Mouse (Mus musculus) MEL (cell line): ENCODE results near the gene Smarca4. TPM values are rescaled to one million over a fixed set of nuclear protein-coding genes. Genes with fewer than 3 reads are reported as not detected.

ENCODE experiments used
- DNase-seq: peaks from one replicate; pipeline ENCODE4 v3.0.0; 2011; ENCODE audit warnings: low read depth, low spot score
- H3K27ac ChIP-seq: 2 replicates; pipeline ENCODE4 v1.5.1; 2012; ENCODE audit warnings: low read depth, mild to moderate bottlenecking, control low read depth, low read length, moderate library complexity; ENCODE audit not compliant: control insufficient read depth
- H3K27me3 ChIP-seq, 2 experiments: fragments of 150-350 bp in 1 of 2; sonication (generic) in 1 of 2; 2 replicates each; pipeline ENCODE4 v1.6.1; 2012; ENCODE audit warnings: low read length in 2 of 2, mild to moderate bottlenecking in 2 of 2, improper control_type of control experiment in 1 of 2, moderate library complexity in 1 of 2; ENCODE audit not compliant: insufficient read depth in 2 of 2, control insufficient read depth in 1 of 2
- H3K36me3 ChIP-seq, 2 experiments: 2 replicates each; pipeline ENCODE4 v1.6.1; 2012 to 2014; ENCODE audit warnings: low read length in 2 of 2, improper control_type of control experiment in 1 of 2, inconsistent platforms in 1 of 2, mild to moderate bottlenecking in 1 of 2; ENCODE audit not compliant: insufficient read depth in 2 of 2, control insufficient read depth in 1 of 2
- H3K4me1 ChIP-seq, 2 experiments: fragments of 150-350 bp in 1 of 2; sonication (generic) in 1 of 2; 2 replicates each; pipeline ENCODE4 v1.6.1; 2012; ENCODE audit warnings: low read length in 2 of 2, improper control_type of control experiment in 1 of 2, mild to moderate bottlenecking in 1 of 2; ENCODE audit not compliant: insufficient read depth in 2 of 2, control insufficient read depth in 1 of 2
- H3K4me3 ChIP-seq, 2 experiments: fragments of 150-350 bp in 1 of 2; sonication (generic) in 1 of 2; 2 replicates each; pipeline ENCODE4 v1.5.1; 2012; ENCODE audit warnings: low read depth in 2 of 2, low read length in 2 of 2, mild to moderate bottlenecking in 2 of 2, moderate library complexity in 2 of 2, control low read depth in 1 of 2, improper control_type of control experiment in 1 of 2; ENCODE audit not compliant: control insufficient read depth in 1 of 2, insufficient read depth in 1 of 2
- H3K79me2 ChIP-seq: 2 replicates; pipeline ENCODE4 v1.6.1; 2012; ENCODE audit warnings: mild to moderate bottlenecking, low read length, moderate library complexity; ENCODE audit not compliant: control insufficient read depth, poor library complexity, insufficient read depth
- H3K9ac ChIP-seq: 2 replicates; pipeline ENCODE4 v1.6.1; 2012; ENCODE audit warnings: low read depth, mild to moderate bottlenecking, control low read depth, low read length, moderate library complexity; ENCODE audit not compliant: control insufficient read depth, poor library complexity, severe bottlenecking
- H3K9me3 ChIP-seq: fragments of 150-350 bp; sonication (generic); replicated peaks from 2 replicates; pipeline ENCODE4 v1.6.1; 2012; ENCODE audit warnings: mild to moderate bottlenecking, low read length, improper control_type of control experiment, moderate library complexity; ENCODE audit not compliant: insufficient read depth
- CHD1 ChIP-seq: IDR thresholded peaks from 2 replicates; pipeline ENCODE4 v1.6.1; 2012; ENCODE audit warnings: low read depth, mild to moderate bottlenecking, inconsistent platforms, low read length, improper control_type of control experiment
- CHD2 ChIP-seq: IDR thresholded peaks from 2 replicates; pipeline ENCODE4 v1.6.1; 2011; ENCODE audit warnings: low read length, improper control_type of control experiment
- CTCF ChIP-seq, 3 experiments: IDR thresholded peaks in 2 of 3; conservative IDR thresholded peaks in 1 of 3; 2 replicates each; pipeline ENCODE4 v1.5.1; 2011 to 2012; ENCODE audit warnings: low read length in 3 of 3, low read depth in 2 of 3, mild to moderate bottlenecking in 2 of 3, improper control_type of control experiment in 1 of 3, inconsistent platforms in 1 of 3, mixed read lengths in 1 of 3, moderate library complexity in 1 of 3; ENCODE audit not compliant: control insufficient read depth in 1 of 3, insufficient read depth in 1 of 3, poor library complexity in 1 of 3, severe bottlenecking in 1 of 3
- GATA1 ChIP-seq: IDR thresholded peaks from 2 replicates; pipeline ENCODE4 v1.6.1; 2011; ENCODE audit warnings: low read depth, low read length, improper control_type of control experiment
- JUND ChIP-seq: IDR thresholded peaks from 2 replicates; pipeline ENCODE4 v1.6.1; 2011; ENCODE audit warnings: low read depth, mild to moderate bottlenecking, improper control_type of control experiment, low read length
- KAT2A ChIP-seq: conservative IDR thresholded peaks from 2 replicates; pipeline ENCODE4 v1.6.1; 2012; ENCODE audit warnings: low read depth, low read length, improper control_type of control experiment, inconsistent platforms
- MAFK ChIP-seq: IDR thresholded peaks from 2 replicates; pipeline ENCODE4 v1.6.1; 2011; ENCODE audit warnings: low read depth, mild to moderate bottlenecking, low read length, improper control_type of control experiment, borderline replicate concordance
- MEF2A ChIP-seq: IDR thresholded peaks from 2 replicates; pipeline ENCODE4 v1.6.1; 2014; ENCODE audit warnings: low read depth, mild to moderate bottlenecking, inconsistent platforms, low read length, improper control_type of control experiment; ENCODE audit not compliant: poor library complexity, insufficient replicate concordance, severe bottlenecking; ENCODE audit errors: extremely low read depth
- MXI1 ChIP-seq: IDR thresholded peaks from 2 replicates; pipeline ENCODE4 v1.6.1; 2011; ENCODE audit warnings: mild to moderate bottlenecking, low read depth, low read length, improper control_type of control experiment
- MYB ChIP-seq: IDR thresholded peaks from 2 replicates; pipeline ENCODE4 v1.6.1; 2011; ENCODE audit warnings: mild to moderate bottlenecking, low read depth, low read length, improper control_type of control experiment
- POLR2AphosphoS2 ChIP-seq: IDR thresholded peaks from 2 replicates; pipeline ENCODE4 v1.6.1; 2011; ENCODE audit warnings: low read length, improper control_type of control experiment
- POLR2AphosphoS5 ChIP-seq: IDR thresholded peaks from 2 replicates; pipeline ENCODE4 v1.6.1; 2012; ENCODE audit warnings: low read depth, borderline replicate concordance, mild to moderate bottlenecking, inconsistent platforms, low read length, moderate library complexity, mixed read lengths
- RAD21 ChIP-seq: IDR thresholded peaks from 2 replicates; pipeline ENCODE4 v1.6.1; 2011; ENCODE audit warnings: mild to moderate bottlenecking, low read depth, low read length, improper control_type of control experiment
- SIN3A ChIP-seq: IDR thresholded peaks from 2 replicates; pipeline ENCODE4 v1.6.1; 2012; ENCODE audit warnings: low read length, improper control_type of control experiment, inconsistent platforms
- TAL1 ChIP-seq: IDR thresholded peaks from 2 replicates; pipeline ENCODE4 v1.6.1; 2012; ENCODE audit warnings: mild to moderate bottlenecking, inconsistent platforms, low read length, moderate library complexity, mixed read lengths
- TBP ChIP-seq: IDR thresholded peaks from 2 replicates; pipeline ENCODE4 v1.8.0; 2011; ENCODE audit warnings: low read depth, low read length, improper control_type of control experiment
- TCF12 ChIP-seq: IDR thresholded peaks from 2 replicates; pipeline ENCODE4 v1.6.1; 2014; ENCODE audit warnings: low read depth, mild to moderate bottlenecking, inconsistent platforms, low read length, improper control_type of control experiment, moderate library complexity
- USF1 ChIP-seq: IDR thresholded peaks from 2 replicates; pipeline ENCODE4 v1.6.1; 2014; ENCODE audit warnings: low read depth, mild to moderate bottlenecking, inconsistent platforms, low read length, improper control_type of control experiment, moderate library complexity
- USF2 ChIP-seq, 2 experiments: IDR thresholded peaks; 2 replicates each; pipeline ENCODE4 v1.6.1; 2011 to 2012; ENCODE audit warnings: improper control_type of control experiment in 2 of 2, low read length in 2 of 2, borderline replicate concordance in 1 of 2, inconsistent platforms in 1 of 2, low read depth in 1 of 2, mild to moderate bottlenecking in 1 of 2; ENCODE audit not compliant: insufficient read depth in 1 of 2
- ZC3H11A ChIP-seq: IDR thresholded peaks from 2 replicates; pipeline ENCODE4 v1.6.1; 2012; ENCODE audit warnings: low read depth, mild to moderate bottlenecking, inconsistent platforms, low read length, improper control_type of control experiment
- ZKSCAN1 ChIP-seq: IDR thresholded peaks from 2 replicates; pipeline ENCODE4 v1.6.1; 2012; ENCODE audit warnings: low read depth, mild to moderate bottlenecking, inconsistent platforms, low read length, improper control_type of control experiment, moderate library complexity
- polyA plus RNA-seq, 2 experiments: library from polyadenylated mRNA; stranded (reverse) in 1 of 2; unstranded in 1 of 2; fragments of >175 nt in 1 of 2; fragments of >200 nt in 1 of 2; gene quantifications; 2 replicates each; pipeline versions ENCODE4 v1.2.1 to v1.2.4; 2012; ENCODE audit warnings: low replicate concordance in 2 of 2, low read depth in 1 of 2; ENCODE audit not compliant: insufficient read length in 2 of 2, insufficient read depth in 1 of 2, missing spikeins in 1 of 2
- total RNA-seq: library from RNA; depleted of rRNA; stranded (reverse); fragments of 300-350 nt; gene quantifications from 2 replicates; pipeline ENCODE4 v1.2.3, GENCODE M21; 2012

Gene Smarca4
- total and polyA plus RNA-seq, 3 experiments, result 71.4 to 381 (median 249) TPM

DNA sequence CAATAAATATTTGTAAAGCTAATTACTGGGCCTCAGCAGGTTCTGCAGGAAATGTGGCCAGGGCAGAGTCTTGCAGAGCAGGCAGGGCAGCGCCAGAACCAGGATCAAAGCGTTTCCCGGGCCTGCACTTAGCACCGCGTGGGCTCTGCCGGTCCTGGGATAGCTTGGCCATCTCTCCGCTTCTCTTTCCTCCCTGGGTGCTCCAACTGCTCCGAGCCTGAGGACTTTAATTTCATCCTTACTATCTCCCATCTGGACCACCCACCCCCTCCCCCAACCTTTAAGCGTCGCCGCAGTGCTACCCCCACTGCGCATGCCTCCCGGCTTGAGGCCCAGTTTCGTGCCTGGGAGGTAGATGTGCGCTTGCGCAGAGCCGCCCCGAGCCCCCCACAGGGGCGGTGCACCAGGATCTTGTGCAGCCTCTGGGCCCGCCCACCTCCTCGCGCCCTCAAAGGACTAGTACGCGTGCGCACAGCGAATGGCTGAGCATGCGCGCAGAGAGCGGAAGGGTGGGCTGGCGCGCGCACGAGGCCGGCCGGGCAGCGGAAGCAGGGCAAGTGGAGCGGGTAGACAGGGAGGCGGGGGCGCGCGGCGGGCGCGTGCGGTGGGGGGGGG, at the start of gene Smarca4 (continued):
- TF ChIP-seq MYB (no peak), TBP (peak; percentile 97), USF2 (IDR thresholded peaks at IDR 0.05; ENCODE audit: borderline replicate concordance in 1 of 2, insufficient read depth in 1 of 2, low read depth in 1 of 2, low read length in 2 of 2) (no peak)

DNA sequence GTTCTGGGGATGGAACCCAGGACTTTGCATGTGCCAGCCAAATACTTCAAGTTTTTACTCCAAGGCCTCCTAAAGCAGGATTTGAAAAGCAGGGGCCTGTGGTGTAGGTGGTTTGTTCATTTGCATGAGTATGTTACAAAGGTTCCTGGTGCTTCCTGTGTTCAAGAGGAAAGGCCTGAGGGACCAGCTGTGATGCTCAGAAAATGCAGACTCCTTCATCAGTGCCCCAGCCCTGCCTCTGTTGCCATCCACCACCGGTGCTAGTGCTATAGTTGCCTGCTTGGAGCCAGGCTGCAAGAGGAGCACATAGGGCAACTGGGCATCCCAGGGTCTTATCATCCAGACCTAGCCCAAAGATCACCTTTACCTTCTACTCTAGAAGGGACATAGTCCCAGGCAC, 49.4 kb upstream of the Smarca4 start:
- no peak overlapping the region for H3K9ac ChIP-seq
- no peak for TF ChIP-seq TAL1
- no peak for TF ChIP-seq GATA1
- TF ChIP-seq RAD21, result no peak
- TF ChIP-seq CTCF (IDR thresholded peaks at IDR 0.05 in 2 of 3, conservative IDR thresholded peaks at IDR 0.05 in 1 of 3; ENCODE audit: control insufficient read depth in 1 of 3, insufficient read depth in 1 of 3, low read depth in 2 of 3, low read length in 3 of 3, poor library complexity in 1 of 3, severe bottlenecking in 1 of 3), result no peak
- no peak for TF ChIP-seq ZC3H11A
- no peak for TF ChIP-seq MYB
- TF ChIP-seq MEF2A, result no peak
- no peak for TF ChIP-seq CHD1
- no peak for TF ChIP-seq POLR2AphosphoS2
- TF ChIP-seq CHD2, result no peak
- no peak for TF ChIP-seq KAT2A
- TF ChIP-seq USF1, result no peak
- no peak for TF ChIP-seq TCF12
- no peak for TF ChIP-seq POLR2AphosphoS5
- TF ChIP-seq MXI1, result no peak
- no peak for TF ChIP-seq SIN3A
- no peak for TF ChIP-seq JUND
- H3K9me3 ChIP-seq, result no peaks in the 10 kb centered on the region
- DNase-seq, result no peak
- H3K79me2 ChIP-seq, result peaks cover 38% of the 10 kb centered on the region
- no peaks in the 10 kb centered on the region for H3K27me3 ChIP-seq
- no peak overlapping the region for H3K27ac ChIP-seq
- H3K4me1 ChIP-seq, result no peaks in the 10 kb centered on the region
- no peak overlapping the region for H3K4me3 ChIP-seq
- peaks cover 2 to 61% of the 10 kb centered on the region in 2 experiments; a peak in 3 of 4 replicates for H3K36me3 ChIP-seq

DNA sequence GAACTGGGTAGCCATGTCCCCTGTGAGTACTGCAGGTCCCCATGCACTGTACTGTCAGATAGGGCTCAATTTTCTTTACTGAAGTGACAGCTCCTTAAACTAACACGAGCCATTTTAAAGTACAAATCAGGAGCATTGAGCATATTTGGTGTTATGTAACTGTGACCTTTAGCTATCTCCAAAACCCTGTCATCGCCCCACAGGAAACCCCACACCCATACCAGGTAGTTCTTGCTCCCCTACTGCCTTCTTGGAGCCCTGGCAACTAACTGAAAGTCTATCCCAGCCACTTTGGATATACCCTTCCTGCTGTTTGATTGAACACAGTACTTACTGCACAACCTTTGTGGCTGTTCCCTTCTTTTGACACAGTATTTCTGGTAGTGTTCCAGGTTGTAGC, 48.9 kb upstream of the Smarca4 start:
- H3K27ac ChIP-seq, result no peak overlapping the region
- no peaks in the 10 kb centered on the region for H3K4me1 ChIP-seq
- peaks cover 37% of the 10 kb centered on the region for H3K79me2 ChIP-seq
- no peak overlapping the region for H3K4me3 ChIP-seq
- H3K9ac ChIP-seq, result no peak overlapping the region
- DNase-seq, result no peak
- H3K9me3 ChIP-seq, result no peaks in the 10 kb centered on the region
- no peaks in the 10 kb centered on the region for H3K27me3 ChIP-seq
- TF ChIP-seq ZKSCAN1 (no peak), MAFK (no peak)
- peaks cover 2 to 63% of the 10 kb centered on the region in 2 experiments; a peak in 3 of 4 replicates for H3K36me3 ChIP-seq
